Mouse (Mus musculus) liver, adult 2 months (tissue): ENCODE measurements around the gene Entpd5. TPM values are rescaled to one million over a fixed set of nuclear protein-coding genes. Genes with fewer than 3 reads are reported as not detected.
"Not testable (repeated sequence)": the region's sequence is repeated elsewhere in the genome, so short reads cannot be mapped to it uniquely, and the experiment has no call there.

Source experiments
- DNase-seq: peaks from one replicate; pipeline ENCODE4 v3.0.0-alpha.2; 2011; ENCODE audit warnings: low read depth, low spot score; ENCODE audit errors: extremely low read depth
- H3K27ac ChIP-seq: fragments of 200-500 bp; replicated peaks from 2 replicates; pipeline ENCODE4 v1.5.1; 2012; ENCODE audit warnings: low read depth, mild to moderate bottlenecking, control low read depth, inconsistent platforms, low read length; ENCODE audit not compliant: insufficient read depth
- H3K27me3 ChIP-seq: fragments of 200-500 bp; 2 replicates; pipeline ENCODE4 v1.6.1; 2012; ENCODE audit warnings: mild to moderate bottlenecking, moderate library complexity, low read length, inconsistent platforms; ENCODE audit not compliant: control insufficient read depth, insufficient read depth
- H3K36me3 ChIP-seq: fragments of 200-500 bp; 2 replicates; pipeline ENCODE4 v1.6.1; 2012; ENCODE audit warnings: low read length, inconsistent platforms; ENCODE audit not compliant: control insufficient read depth, insufficient read depth
- H3K4me1 ChIP-seq: fragments of 200-500 bp; 2 replicates; pipeline ENCODE4 v1.6.1; 2011; ENCODE audit warnings: low read length; ENCODE audit not compliant: control insufficient read depth, insufficient read depth
- H3K4me3 ChIP-seq: fragments of 200-500 bp; 2 replicates; pipeline ENCODE4 v1.5.1; 2011; ENCODE audit warnings: low read depth, mild to moderate bottlenecking, control low read depth, low read length, moderate library complexity; ENCODE audit not compliant: insufficient read depth
- H3K79me2 ChIP-seq: fragments of 200-500 bp; 2 replicates; pipeline ENCODE4 v1.6.1; 2012; ENCODE audit warnings: inconsistent platforms, mild to moderate bottlenecking, low read length, moderate library complexity; ENCODE audit not compliant: control insufficient read depth, insufficient read depth
- H3K9ac ChIP-seq: fragments of 200-500 bp; 2 replicates; pipeline ENCODE4 v1.6.1; 2012; ENCODE audit warnings: low read depth, mild to moderate bottlenecking, control low read depth, inconsistent platforms, low read length
- CTCF ChIP-seq: fragments of 200-500 bp; IDR thresholded peaks from 2 replicates; pipeline ENCODE4 v1.5.1; 2011; ENCODE audit warnings: low read depth, low read length, control low read depth
- POLR2A ChIP-seq: fragments of 200-500 bp; IDR thresholded peaks from 2 replicates; pipeline ENCODE4 v1.6.1; 2011; ENCODE audit warnings: low read length, control low read depth; ENCODE audit not compliant: insufficient read depth; ENCODE audit errors: extremely low read depth
- WGBS: fragments of 180-500 bp; shearing (Covaris S2); methylation state at CpG from one replicate; pipeline ENCODE4 v1.1.7; 2018; 5-methylcytosine and 5-hydroxymethylcytosine counted together
- polyA plus RNA-seq: library from polyadenylated mRNA; depleted of rRNA; stranded (reverse); fragments of >200 nt; gene quantifications from 2 replicates; pipeline ENCODE4 v1.2.3, GENCODE M21; 2012; rRNA removed
- total RNA-seq: library from RNA; depleted of rRNA; stranded (reverse); fragments of >200 nt; gene quantifications from 2 replicates; pipeline ENCODE4 v1.2.3, GENCODE M21; 2014; rRNA removed

The Entpd5 gene
- total and polyA plus RNA-seq, 2 experiments = 52.6 to 157 TPM

DNA sequence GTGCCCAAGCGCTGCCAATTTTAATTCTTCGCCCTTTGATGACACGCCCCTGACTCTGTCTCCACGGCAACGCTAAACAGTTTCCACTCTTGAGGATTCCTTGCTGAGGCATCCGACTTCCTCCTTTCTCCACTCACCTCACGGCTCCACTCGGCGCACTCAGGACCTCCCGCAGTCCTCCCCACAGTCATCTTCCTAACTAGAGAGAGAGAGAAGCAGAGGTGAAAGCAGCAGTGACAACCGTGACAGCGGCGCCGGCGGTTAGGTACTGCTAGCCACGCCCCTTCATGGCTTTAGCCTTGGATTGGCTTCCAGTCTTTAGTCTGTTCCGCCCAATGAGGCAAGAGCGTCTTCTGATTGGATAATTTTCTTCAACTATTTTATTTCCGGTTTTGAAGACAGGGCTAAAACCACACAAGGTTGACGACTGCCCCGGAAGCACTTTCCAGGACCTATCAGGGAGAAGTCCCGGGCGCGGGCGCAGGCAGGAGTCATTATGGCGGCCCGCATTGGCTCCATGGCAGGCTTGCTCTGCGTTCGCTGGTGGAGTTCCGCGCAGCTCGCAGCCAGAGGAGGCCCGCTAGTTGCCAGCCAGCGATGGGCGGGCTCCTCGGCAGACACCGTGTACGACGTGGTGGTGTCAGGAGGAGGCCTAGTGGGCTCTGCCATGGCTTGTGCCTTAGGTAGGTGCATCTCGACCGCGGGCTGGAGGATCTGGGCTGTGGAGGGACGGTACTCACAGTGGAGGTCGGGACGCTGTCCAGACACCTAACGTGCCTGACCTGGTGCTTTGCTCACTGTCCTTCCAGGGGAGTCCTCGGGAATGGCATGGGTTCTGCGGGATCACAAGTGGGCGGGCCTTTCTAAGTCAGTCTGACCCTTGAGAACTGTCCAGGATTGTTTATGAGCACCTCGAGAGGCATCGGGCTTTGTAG, 47.0 kb downstream of the Entpd5 start, which contains the start of the genes Coq6 and Fam161b:
TSS of gene Coq6 (plus strand) at position 103 of the 935 bp plus-strand sequence.
TSS of gene Fam161b (minus strand) at position 279 of the 935 bp plus-strand sequence.
- WGBS = under 1% methylated on average over 51 of the region's 51 CpGs
- Histone ChIP-seq H3K27ac (peak within 1 kb of the TSS; percentile 11), H3K4me3 (peak within 1 kb of the TSS; percentile 93)

DNA sequence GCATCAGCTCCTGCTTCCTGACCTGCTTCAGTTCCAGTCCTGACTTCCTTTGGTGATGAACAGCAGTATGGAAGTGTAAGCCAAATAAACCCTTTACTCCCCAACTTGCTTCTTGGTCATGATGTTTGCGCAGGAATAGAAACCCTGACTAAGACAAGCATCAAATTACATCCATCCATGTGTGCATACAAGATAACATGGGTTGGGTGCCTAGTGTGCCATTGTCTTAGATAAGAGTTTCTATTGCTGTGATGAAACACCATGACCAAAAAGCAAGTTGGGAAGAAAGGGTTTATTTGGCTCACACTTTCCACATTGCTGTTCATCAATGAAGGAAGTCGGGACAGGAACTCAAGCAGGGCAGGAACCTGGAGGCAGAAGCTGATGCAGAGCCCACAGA, 50.1 kb downstream of the Entpd5 start:
- H3K79me2 ChIP-seq, H3K36me3 ChIP-seq, H3K9ac ChIP-seq, H3K27me3 ChIP-seq, H3K4me3 ChIP-seq, DNase-seq, H3K4me1 ChIP-seq, H3K27ac ChIP-seq: not testable (repeated sequence)
- 87% methylated on average over 2 of the region's 2 CpGs for WGBS

More for the DNA sequence above, 47.0 kb downstream of the Entpd5 start, which contains the start of the genes Coq6 and Fam161b:
- TF ChIP-seq POLR2A (no peak), CTCF (no peak)
- Histone ChIP-seq H3K36me3 (no peaks in the 10 kb centered on the region), H3K9ac (peak within 1 kb of the TSS; percentile 88), H3K27me3 (no peaks in the 10 kb centered on the region), H3K79me2 (peaks cover 13% of the 10 kb centered on the region; the same call in 1 of the 2 replicates), H3K4me1 (0 out of 2 replicates have a peak, but pooled peaks cover 2% of the 10 kb centered on the region)
- DNase-seq = peak; percentile 98

GRCm38 (mm10) chr12:84347192-84347591, 61.6 kb downstream of the Entpd5 start:
- 54% methylated on average over 2 of the region's 2 CpGs for WGBS
- DNase-seq = peak; percentile 21
- no peaks in the 10 kb centered on the region for H3K27me3 ChIP-seq
- no peak overlapping the region for H3K27ac ChIP-seq
- H3K9ac ChIP-seq = no peak overlapping the region
- H3K4me1 ChIP-seq = no peaks in the 10 kb centered on the region
- no peaks in the 10 kb centered on the region for H3K79me2 ChIP-seq
- no peak overlapping the region for H3K4me3 ChIP-seq
- TF ChIP-seq CTCF (peak; percentile 80), POLR2A (no peak)
- peaks cover 15% of the 10 kb centered on the region for H3K36me3 ChIP-seq

- H3K36me3 ChIP-seq = peaks cover 65% of the 10 kb centered on the region
- WGBS = 92% methylated on average over 11 of the region's 11 CpGs
- H3K4me1 ChIP-seq = no peaks in the 10 kb centered on the region
- TF ChIP-seq POLR2A = no peak
- no peak for TF ChIP-seq CTCF
- no peak overlapping the region for H3K4me3 ChIP-seq
- H3K79me2 ChIP-seq = no peaks in the 10 kb centered on the region
- no peak for DNase-seq
- no peak overlapping the region for H3K27ac ChIP-seq
- no peak overlapping the region for H3K9ac ChIP-seq
- no peaks in the 10 kb centered on the region for H3K27me3 ChIP-seq
Measured at GRCm38 (mm10) chr12:84336963-84337625, 71.7 kb downstream of the Entpd5 start.

GRCm38 (mm10) chr12:84327111-84327512, 81.7 kb downstream of the Entpd5 start:
- Histone ChIP-seq H3K79me2 (peaks cover 7% of the 10 kb centered on the region), H3K27ac (0 out of 2 replicates have a peak overlapping the region, but pooled peaks have one; percentile 27), H3K4me1 (peaks cover 14% of the 10 kb centered on the region; the same call in 1 of the 2 replicates), H3K27me3 (no peaks in the 10 kb centered on the region), H3K4me3 (no peak overlapping the region), H3K9ac (no peak overlapping the region), H3K36me3 (peaks cover 47% of the 10 kb centered on the region)
- peak; percentile 38 for DNase-seq
- WGBS = 35% methylated on average over 4 of the region's 4 CpGs
- TF ChIP-seq CTCF (no peak), POLR2A (no peak)

Other genes starting within 250 kb of the Entpd5 start
- gene Elmsan1, start 190.1 kb downstream of the Entpd5 start, total RNA-seq = 2.3 and 3.2 TPM in 2 replicates
- 3.4 and 3.8 TPM in 2 replicates for gene Elmsan1, start 190.1 kb downstream of the Entpd5 start, polyA plus RNA-seq
- 61.9 and 75.3 TPM in 2 replicates for gene Ptgr2, start 123.8 kb downstream of the Entpd5 start, total RNA-seq
- gene Ptgr2, start 123.8 kb downstream of the Entpd5 start, polyA plus RNA-seq = 16.3 and 18.5 TPM in 2 replicates
- gene Zfp410, start 92.2 kb downstream of the Entpd5 start, total RNA-seq = 20.4 and 23.2 TPM in 2 replicates
- 11.8 and 12.5 TPM in 2 replicates for gene Zfp410, start 92.2 kb downstream of the Entpd5 start, polyA plus RNA-seq
- gene Coq6, start 47.4 kb downstream of the Entpd5 start, total RNA-seq = 21.2 and 23.0 TPM in 2 replicates
- gene Coq6, start 47.4 kb downstream of the Entpd5 start, polyA plus RNA-seq = 25.1 and 27.8 TPM in 2 replicates
- gene Fam161b, start 47.2 kb downstream of the Entpd5 start, total RNA-seq = 0.09 and 0.13 TPM in 2 replicates
- gene Fam161b, start 47.2 kb downstream of the Entpd5 start, polyA plus RNA-seq = 0.15 and 0.16 TPM in 2 replicates
- 0.18 and 0.27 TPM in 2 replicates for gene Bbof1, start within 50 bp of the Entpd5 start, total RNA-seq
- not detected in 2 replicates for gene Bbof1, start within 50 bp of the Entpd5 start, polyA plus RNA-seq
- 5.0 and 5.9 TPM in 2 replicates for gene Rnf113a2, start 8.2 kb upstream of the Entpd5 start, total RNA-seq
- 2.8 TPM in 2 replicates for gene Rnf113a2, start 8.2 kb upstream of the Entpd5 start, polyA plus RNA-seq
- 370 and 371 TPM in 2 replicates for gene Aldh6a1, start 42.0 kb upstream of the Entpd5 start, total RNA-seq
- gene Aldh6a1, start 42.0 kb upstream of the Entpd5 start, polyA plus RNA-seq = 104 and 121 TPM in 2 replicates
- gene Lin52, start 42.4 kb upstream of the Entpd5 start, total RNA-seq = 6.7 and 8.7 TPM in 2 replicates
- 5.9 and 6.2 TPM in 2 replicates for gene Lin52, start 42.4 kb upstream of the Entpd5 start, polyA plus RNA-seq
- gene Vsx2, start 160.7 kb upstream of the Entpd5 start, total RNA-seq = not detected in 2 replicates
- not detected in 2 replicates for gene Vsx2, start 160.7 kb upstream of the Entpd5 start, polyA plus RNA-seq
- gene Abcd4, start 208.4 kb upstream of the Entpd5 start, total RNA-seq = 5.8 and 6.5 TPM in 2 replicates
- 12.5 and 14.2 TPM in 2 replicates for gene Abcd4, start 208.4 kb upstream of the Entpd5 start, polyA plus RNA-seq
- gene Vrtn, start 232.0 kb upstream of the Entpd5 start, total RNA-seq = not detected in 2 replicates
- not detected in 2 replicates for gene Vrtn, start 232.0 kb upstream of the Entpd5 start, polyA plus RNA-seq